Comparison of ENCODE assay signal across 8 mouse cellular contexts in the genomic region with DNA sequence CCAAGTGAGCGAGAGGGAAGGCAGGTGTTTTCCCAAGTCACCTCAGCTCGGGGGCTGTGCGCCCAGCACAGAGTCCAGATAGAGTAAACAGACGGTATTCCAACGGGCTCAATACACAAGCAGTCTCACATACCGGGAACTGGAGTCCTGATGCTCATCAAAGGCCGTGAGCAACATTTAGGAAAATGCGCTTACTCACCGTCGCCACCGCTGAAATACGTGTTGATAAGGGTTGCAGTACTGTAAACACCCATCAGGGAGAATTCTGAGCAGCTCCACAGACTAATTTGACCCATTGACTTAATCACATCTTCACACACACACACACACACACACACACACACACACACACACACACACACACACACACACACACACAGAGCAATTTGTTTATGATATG. TPM values are rescaled to one million over a fixed set of nuclear protein-coding genes. Genes with fewer than 3 reads are reported as not detected.
DNase-seq lines count a peak whose midpoint lies in the region; ATAC-seq and TF ChIP-seq lines count a peak whose summit lies in the region.

No protein-coding gene starts in this region.

- no peak for TF ChIP-seq CTCF in lung, postnatal 0 days (IDR thresholded peaks at IDR 0.05)
- TF ChIP-seq CTCF in stomach, postnatal 0 days (IDR thresholded peaks at IDR 0.05; ENCODE audit: low read depth): 0 out of 2 replicates have a peak, but pooled peaks have one; percentile 5

- H3K4me1 ChIP-seq in lung, postnatal 0 days (ENCODE audit: insufficient read depth, low read depth, low read length): peaks cover 5% of the 10 kb centered on the region; the same call in 1 of the 2 replicates
- peaks cover 6% of the 10 kb centered on the region for H3K4me1 ChIP-seq in forebrain, embryonic 15.5 days
- H3K4me1 ChIP-seq in liver, embryonic 15.5 days (replicated peaks): peaks cover 22% of the 10 kb centered on the region
- no peaks in the 10 kb centered on the region; the same call in 1 of the 2 replicates for H3K4me1 ChIP-seq in stomach, postnatal 0 days (replicated peaks; ENCODE audit: control insufficient read depth, insufficient read depth)

- no peaks in the 10 kb centered on the region for H3K9me3 ChIP-seq in lung, postnatal 0 days (ENCODE audit: low read length)
- no peaks in the 10 kb centered on the region for H3K9me3 ChIP-seq in forebrain, embryonic 15.5 days
- no peaks in the 10 kb centered on the region for H3K9me3 ChIP-seq in liver, embryonic 15.5 days (replicated peaks)
- no peaks in the 10 kb centered on the region for H3K9me3 ChIP-seq in stomach, postnatal 0 days (ENCODE audit: control insufficient read depth, low read length)

- H3K27me3 ChIP-seq in lung, postnatal 0 days (replicated peaks; ENCODE audit: insufficient read depth, low read length): no peaks in the 10 kb centered on the region
- H3K27me3 ChIP-seq in forebrain, embryonic 15.5 days: peaks cover 3% of the 10 kb centered on the region; the same call in 1 of the 2 replicates
- H3K27me3 ChIP-seq in liver, embryonic 15.5 days: peaks cover 22% of the 10 kb centered on the region
- H3K27me3 ChIP-seq in stomach, postnatal 0 days (ENCODE audit: control insufficient read depth, insufficient read depth, low read length): no peaks in the 10 kb centered on the region

- ATAC-seq in lung, postnatal 0 days: peak; percentile 13; the same call in 1 of the 2 replicates
- peak; percentile 26; the same call in 1 of the 2 replicates for ATAC-seq in forebrain, embryonic 15.5 days (replicated peaks)
- peak; percentile 91 for ATAC-seq in liver, embryonic 15.5 days (ENCODE audit: insufficient read depth)
- peak; percentile 54 for ATAC-seq in stomach, postnatal 0 days (ENCODE audit: low FRiP score, low TSS enrichment)

- H3K36me3 ChIP-seq in lung, postnatal 0 days (ENCODE audit: insufficient read depth, low read length): no peaks in the 10 kb centered on the region
- no peaks in the 10 kb centered on the region for H3K36me3 ChIP-seq in forebrain, embryonic 15.5 days
- H3K36me3 ChIP-seq in liver, embryonic 15.5 days (replicated peaks): no peaks in the 10 kb centered on the region
- H3K36me3 ChIP-seq in stomach, postnatal 0 days (ENCODE audit: control insufficient read depth, insufficient read depth, low read length): no peaks in the 10 kb centered on the region

- TF ChIP-seq EP300 in lung, postnatal 0 days (IDR thresholded peaks at IDR 0.05): no peak
- TF ChIP-seq EP300 in stomach, postnatal 0 days (optimal IDR thresholded peaks at IDR 0.05): no peak

- peak overlapping the region; percentile 83 for H3K4me2 ChIP-seq in lung, postnatal 0 days (replicated peaks; ENCODE audit: low read depth, low read length)
- H3K4me2 ChIP-seq in forebrain, embryonic 15.5 days (replicated peaks): peak overlapping the region; percentile 96
- peak overlapping the region; percentile 99 for H3K4me2 ChIP-seq in liver, embryonic 15.5 days
- H3K4me2 ChIP-seq in stomach, postnatal 0 days (replicated peaks; ENCODE audit: low read depth): peak overlapping the region; percentile 89

- whole genome bisulfite sequencing in lung, postnatal 0 days: 12% methylated on average over 12 of the region's 12 CpGs
- 32% methylated on average over 12 of the region's 12 CpGs for WGBS in forebrain, embryonic 15.5 days
- 17% methylated on average over 12 of the region's 12 CpGs for whole genome bisulfite sequencing in liver, embryonic 15.5 days (ENCODE audit: insufficient replicate concordance)
- WGBS in stomach, postnatal 0 days: 12% methylated on average over 12 of the region's 12 CpGs

- no peak overlapping the region for H3K27ac ChIP-seq in lung, postnatal 0 days (ENCODE audit: low read length)
- H3K27ac ChIP-seq in forebrain, embryonic 15.5 days (replicated peaks): no peak overlapping the region
- H3K27ac ChIP-seq in liver, embryonic 15.5 days (replicated peaks): peak overlapping the region; percentile 93
- H3K27ac ChIP-seq in stomach, postnatal 0 days (replicated peaks): no peak overlapping the region

- H3K9ac ChIP-seq in lung, postnatal 0 days (replicated peaks; ENCODE audit: low read depth): no peak overlapping the region
- no peak overlapping the region for H3K9ac ChIP-seq in forebrain, embryonic 15.5 days (replicated peaks)
- peak overlapping the region; percentile 66 for H3K9ac ChIP-seq in liver, embryonic 15.5 days
- H3K9ac ChIP-seq in stomach, postnatal 0 days (ENCODE audit: low read length): no peak overlapping the region

- H3K4me3 ChIP-seq in lung, postnatal 0 days (ENCODE audit: low read depth, low read length): peak overlapping the region; percentile 37; the same call in 1 of the 2 replicates
- peak overlapping the region; percentile 61 for H3K4me3 ChIP-seq in forebrain, embryonic 15.5 days
- H3K4me3 ChIP-seq in liver, embryonic 15.5 days (replicated peaks): peak overlapping the region; percentile 64
- H3K4me3 ChIP-seq in stomach, postnatal 0 days (ENCODE audit: low read depth, low read length): peak overlapping the region; percentile 46

- peak; percentile 32 for DNase-seq in lung, postnatal 0 days (ENCODE audit: low spot score)
- no peak for DNase-seq in lung, postnatal 10 days
- DNase-seq in c-Kit-positive CD71-positive TER-119-negative erythroid progenitor cells, embryonic 14.5 days (ENCODE audit: low read depth): peak; percentile 45
- peak; percentile 20 for DNase-seq in stomach, postnatal 0 days (ENCODE audit: low spot score)
- no peak for DNase-seq in adrenal gland, adult 8-10 months
- no peak for DNase-seq in lung, postnatal 36 days

RNA-seq across cellular contexts. Expression of gene Shcbp1l, which starts 0.7 kb away (rescaled TPM):
- 0.12 and 0.17 TPM in 2 replicates for polyA plus RNA-seq in lung, postnatal 0 days (2015; fragmentation: Nextera tagmentation; extraction: Ambion mirVana)
- polyA plus RNA-seq in forebrain, embryonic 15.5 days (2015; fragmentation: Nextera tagmentation; extraction: Ambion mirVana): 0.41 and 0.42 TPM in 2 replicates
- 0.13 and 0.28 TPM in 2 replicates for polyA plus RNA-seq in liver, embryonic 15.5 days (2015; fragmentation: Nextera tagmentation; extraction: Ambion mirVana)
- 0.04 and 0.23 TPM in 2 replicates for polyA plus RNA-seq in stomach, postnatal 0 days (2015; fragmentation: Nextera tagmentation; extraction: Ambion mirVana)
- total RNA-seq in adrenal gland, adult 8-10 months (2022): under 1 TPM in 3 of 4 experiments, not detected in 1; 0.10 to 0.55 (median 0.16) TPM

Comparison
In these comparisons a context has a peak if more than half of its experiments do, and no peak if none do; other contexts are left out.
1. DNase-seq: peak in lung, postnatal 0 days (single experiment), c-Kit-positive CD71-positive TER-119-negative erythroid progenitor cells, embryonic 14.5 days (single experiment) and stomach, postnatal 0 days (single experiment); none in lung, postnatal 10 days (single experiment), adrenal gland, adult 8-10 months (single experiment) and lung, postnatal 36 days (single experiment).
2. ATAC-seq: peak in every context shown above with its lines; median percentile 91 in liver, embryonic 15.5 days; 54 in stomach, postnatal 0 days; 26 in forebrain, embryonic 15.5 days; 13 in lung, postnatal 0 days.
3. Peak in every context shown above with its lines, with median percentiles within 50 percentile points of each other: H3K4me2 ChIP-seq and H3K4me3 ChIP-seq.